Mouse (Mus musculus) limb, embryonic 12.5 days (tissue): Measurements from ENCODE around the gene Cep164. TPM values are rescaled to one million over a fixed set of nuclear protein-coding genes. Genes with fewer than 3 reads are reported as not detected.
"Not testable (repeated sequence)": the region's sequence is repeated elsewhere in the genome, so short reads cannot be mapped to it uniquely, and the experiment has no call there.

Experiments
- ATAC-seq: fragments of 200-750 bp; cut with Nextera tagmentation; 2 replicates; pipeline ENCODE4 v1.8.0; 2017; ENCODE audit warnings: low read depth, moderate TSS enrichment; ENCODE audit not compliant: insufficient number of reproducible peaks, insufficient read depth, low FRiP score, low TSS enrichment
- H3K27ac ChIP-seq: fragments of 300-500 bp; sonication (generic); 2 replicates; pipeline ENCODE4 v1.5.1; 2016; ENCODE audit warnings: mild to moderate bottlenecking, moderate library complexity
- H3K27me3 ChIP-seq: fragments of 300-500 bp; sonication (generic); 2 replicates; pipeline ENCODE4 v1.6.1; 2016; ENCODE audit warnings: mild to moderate bottlenecking, moderate library complexity
- H3K36me3 ChIP-seq: fragments of 300-500 bp; sonication (generic); 2 replicates; pipeline ENCODE4 v1.6.1; 2016; ENCODE audit warnings: mild to moderate bottlenecking, moderate library complexity
- H3K4me1 ChIP-seq: fragments of 300-500 bp; sonication (generic); replicated peaks from 2 replicates; pipeline ENCODE4 v1.6.1; 2016
- H3K4me2 ChIP-seq: fragments of 300-500 bp; sonication (generic); 2 replicates; pipeline ENCODE4 v1.6.1; 2016; ENCODE audit warnings: mild to moderate bottlenecking, moderate library complexity
- H3K4me3 ChIP-seq: fragments of 300-500 bp; sonication (generic); replicated peaks from 2 replicates; pipeline ENCODE4 v1.5.1; 2016; ENCODE audit warnings: mild to moderate bottlenecking
- H3K9ac ChIP-seq: fragments of 300-500 bp; sonication (generic); replicated peaks from 2 replicates; pipeline ENCODE4 v1.6.1; 2016; ENCODE audit warnings: mild to moderate bottlenecking, moderate library complexity
- H3K9me3 ChIP-seq: fragments of 300-500 bp; sonication (generic); 2 replicates; pipeline ENCODE4 v1.6.1; 2016; ENCODE audit warnings: mild to moderate bottlenecking, moderate library complexity
- WGBS: fragments of 180-500 bp; shearing (Covaris S2); methylation state at CpG from one replicate; pipeline ENCODE4 v1.1.7; 2016; 5-methylcytosine and 5-hydroxymethylcytosine counted together
- polyA plus RNA-seq: library from polyadenylated mRNA; unstranded; fragments of >200 nt; fragmentation: Nextera tagmentation; extraction: Ambion mirVana; gene quantifications from 2 replicates; pipeline ENCODE4 v1.2.1, GENCODE M21; 2016

Cep164 gene
- polyA plus RNA-seq, 1 experiment from 2014 or later: 23.6 TPM

GRCm38 (mm10) chr9:45787547-45787946, 40.9 kb downstream of the Cep164 start:
- no peaks in the 10 kb centered on the region for H3K4me1 ChIP-seq
- H3K27me3 ChIP-seq: no peaks in the 10 kb centered on the region
- 92% methylated on average over 6 of the region's 6 CpGs for WGBS
- no peaks in the 10 kb centered on the region for H3K9me3 ChIP-seq
- H3K27ac ChIP-seq: no peak overlapping the region
- no peak overlapping the region for H3K4me2 ChIP-seq
- ATAC-seq: no peak
- H3K36me3 ChIP-seq: peaks cover 52% of the 10 kb centered on the region
- H3K9ac ChIP-seq: no peak overlapping the region
- no peak overlapping the region for H3K4me3 ChIP-seq

DNA sequence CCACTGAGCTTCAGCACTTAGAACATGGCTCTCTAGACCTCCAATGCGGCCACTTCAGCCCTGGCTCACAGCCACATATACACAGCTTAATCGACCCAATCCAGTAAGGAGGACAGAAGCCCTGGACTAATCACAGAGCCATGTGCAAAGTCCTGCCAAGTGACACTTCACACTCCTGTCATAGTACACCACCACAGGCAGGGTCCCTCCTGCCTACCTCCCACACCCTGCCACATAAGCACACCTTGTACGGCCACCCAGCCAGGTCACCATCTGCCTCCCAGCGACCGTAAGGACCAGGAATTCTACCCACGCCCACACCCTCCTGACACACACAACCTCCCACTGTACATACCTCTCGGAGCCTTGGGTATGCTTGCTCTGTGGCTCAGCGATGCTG, 41.4 kb downstream of the Cep164 start:
- H3K4me3 ChIP-seq: no peak overlapping the region
- peaks cover 48% of the 10 kb centered on the region for H3K36me3 ChIP-seq
- H3K27me3 ChIP-seq: no peaks in the 10 kb centered on the region
- H3K9ac ChIP-seq: no peak overlapping the region
- H3K9me3 ChIP-seq: no peaks in the 10 kb centered on the region
- H3K4me2 ChIP-seq: no peak overlapping the region
- H3K27ac ChIP-seq: no peak overlapping the region
- ATAC-seq: no peak
- no peaks in the 10 kb centered on the region for H3K4me1 ChIP-seq
- WGBS: 89% methylated on average over 8 of the region's 8 CpGs

- no peak for ATAC-seq
- H3K36me3 ChIP-seq: peaks cover 41% of the 10 kb centered on the region
- no peak overlapping the region for H3K4me3 ChIP-seq
- no peaks in the 10 kb centered on the region for H3K27me3 ChIP-seq
- H3K9me3 ChIP-seq: no peaks in the 10 kb centered on the region
- H3K9ac ChIP-seq: no peak overlapping the region
- H3K4me2 ChIP-seq: no peak overlapping the region
- no peaks in the 10 kb centered on the region for H3K4me1 ChIP-seq
- 84% methylated on average over 12 of the region's 12 CpGs for WGBS
- 0 out of 2 replicates have a peak overlapping the region, but pooled peaks have one; percentile 37 for H3K27ac ChIP-seq
Measured at GRCm38 (mm10) chr9:45783249-45784069, 45.0 kb downstream of the Cep164 start.

- Histone ChIP-seq H3K4me3 (no peak overlapping the region), H3K4me2 (no peak overlapping the region), H3K36me3 (peaks cover 55% of the 10 kb centered on the region), H3K4me1 (no peaks in the 10 kb centered on the region), H3K9ac (no peak overlapping the region), H3K27me3 (no peaks in the 10 kb centered on the region), H3K9me3 (no peaks in the 10 kb centered on the region), H3K27ac (no peak overlapping the region)
- WGBS: 79% methylated on average over 6 of the region's 6 CpGs
- ATAC-seq: no peak
Measured at GRCm38 (mm10) chr9:45779201-45779600, 49.3 kb downstream of the Cep164 start.

DNA sequence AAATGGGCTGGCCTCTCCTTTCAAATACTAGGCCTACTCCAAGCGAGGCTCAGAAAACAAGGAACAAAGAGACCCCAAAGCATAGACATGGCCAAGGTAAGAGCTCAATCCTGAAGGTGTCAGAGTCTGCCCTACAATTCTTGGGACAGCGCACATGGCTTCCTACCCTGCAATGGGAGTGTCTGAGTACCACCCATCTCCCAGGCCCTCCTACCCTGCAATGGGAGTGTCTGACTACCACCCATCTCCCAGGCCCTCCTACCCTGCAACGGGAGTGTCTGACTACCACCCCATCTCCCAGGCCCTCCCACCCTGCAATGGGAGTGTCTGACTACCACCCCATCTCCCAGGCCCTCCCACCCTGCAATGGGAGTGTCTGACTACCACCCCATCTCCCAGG, 52.3 kb downstream of the Cep164 start:
- not testable (repeated sequence) for H3K4me1 ChIP-seq, H3K4me3 ChIP-seq, H3K27ac ChIP-seq, H3K9ac ChIP-seq, ATAC-seq, H3K4me2 ChIP-seq, H3K9me3 ChIP-seq, H3K27me3 ChIP-seq
- H3K36me3 ChIP-seq: peaks cover 82% of the 10 kb centered on the region
- 77% methylated on average over 3 of the region's 3 CpGs for WGBS

GRCm38 (mm10) chr9:45774088-45774487, 54.4 kb downstream of the Cep164 start:
- H3K27ac ChIP-seq: no peak overlapping the region
- H3K9ac ChIP-seq: no peak overlapping the region
- no peaks in the 10 kb centered on the region for H3K27me3 ChIP-seq
- H3K4me2 ChIP-seq: no peak overlapping the region
- no peaks in the 10 kb centered on the region for H3K9me3 ChIP-seq
- no peak overlapping the region for H3K4me3 ChIP-seq
- no peaks in the 10 kb centered on the region for H3K4me1 ChIP-seq
- 87% methylated on average over 6 of the region's 6 CpGs for WGBS
- no peak for ATAC-seq
- peaks cover 90% of the 10 kb centered on the region for H3K36me3 ChIP-seq

- Histone ChIP-seq H3K9me3 (no peaks in the 10 kb centered on the region), H3K27ac (no peak overlapping the region), H3K9ac (no peak overlapping the region), H3K36me3 (peaks cover 69% of the 10 kb centered on the region), H3K4me2 (no peak overlapping the region), H3K4me1 (no peaks in the 10 kb centered on the region), H3K27me3 (no peaks in the 10 kb centered on the region), H3K4me3 (no peak overlapping the region)
- 88% methylated on average over 5 of the region's 5 CpGs for WGBS
- no peak for ATAC-seq
Measured at GRCm38 (mm10) chr9:45769596-45769995, 58.9 kb downstream of the Cep164 start.

- peaks cover 57% of the 10 kb centered on the region for H3K36me3 ChIP-seq
- no peak for ATAC-seq
- H3K9ac ChIP-seq: no peak overlapping the region
Measured at GRCm38 (mm10) chr9:45768421-45768820, 60.1 kb downstream of the Cep164 start.

GRCm38 (mm10) chr9:45767155-45767554, 61.3 kb downstream of the Cep164 start:
- Histone ChIP-seq H3K4me3 (no peak overlapping the region), H3K9ac (no peak overlapping the region), H3K36me3 (peaks cover 48% of the 10 kb centered on the region), H3K9me3 (no peaks in the 10 kb centered on the region; the same call in 1 of the 2 replicates), H3K4me1 (no peaks in the 10 kb centered on the region), H3K27ac (0 out of 2 replicates have a peak overlapping the region, but pooled peaks have one; percentile 7), H3K4me2 (no peak overlapping the region), H3K27me3 (no peaks in the 10 kb centered on the region)
- WGBS: 91% methylated on average over 8 of the region's 8 CpGs
- no peak for ATAC-seq

More at GRCm38 (mm10) chr9:45768421-45768820, 60.1 kb downstream of the Cep164 start:
- H3K27me3 ChIP-seq: no peaks in the 10 kb centered on the region
- H3K4me2 ChIP-seq: no peak overlapping the region
- no peaks in the 10 kb centered on the region for H3K9me3 ChIP-seq
- no peaks in the 10 kb centered on the region for H3K4me1 ChIP-seq
- no peak overlapping the region for H3K4me3 ChIP-seq
- H3K27ac ChIP-seq: no peak overlapping the region
- 81% methylated on average over 18 of the region's 18 CpGs for WGBS

DNA sequence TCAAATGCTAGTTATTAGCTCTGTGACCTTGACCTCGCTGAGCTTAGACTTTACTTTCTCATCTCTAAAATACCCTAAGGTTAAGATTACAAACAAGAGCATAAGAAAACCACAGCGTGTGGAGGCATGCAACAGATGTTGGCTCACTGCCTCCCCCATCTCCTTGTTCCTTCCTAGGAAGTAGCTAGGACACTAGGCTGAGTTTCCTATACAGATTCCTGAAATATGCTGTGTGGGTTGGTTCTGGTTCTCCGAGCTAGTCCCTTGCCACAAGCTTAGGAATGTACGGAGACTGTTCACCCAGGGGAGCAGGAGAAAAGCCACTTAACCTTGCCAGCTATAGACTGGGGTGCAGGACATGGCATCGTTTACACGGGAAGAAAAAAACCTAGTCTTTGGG, 62.3 kb downstream of the Cep164 start:
- Histone ChIP-seq H3K4me2 (no peak overlapping the region), H3K36me3 (peaks cover 38% of the 10 kb centered on the region), H3K9ac (no peak overlapping the region), H3K27me3 (no peaks in the 10 kb centered on the region), H3K9me3 (no peaks in the 10 kb centered on the region; the same call in 1 of the 2 replicates), H3K27ac (no peak overlapping the region; the same call in 1 of the 2 replicates), H3K4me1 (no peaks in the 10 kb centered on the region), H3K4me3 (no peak overlapping the region)
- no peak for ATAC-seq
- 78% methylated on average over 6 of the region's 6 CpGs for WGBS

DNA sequence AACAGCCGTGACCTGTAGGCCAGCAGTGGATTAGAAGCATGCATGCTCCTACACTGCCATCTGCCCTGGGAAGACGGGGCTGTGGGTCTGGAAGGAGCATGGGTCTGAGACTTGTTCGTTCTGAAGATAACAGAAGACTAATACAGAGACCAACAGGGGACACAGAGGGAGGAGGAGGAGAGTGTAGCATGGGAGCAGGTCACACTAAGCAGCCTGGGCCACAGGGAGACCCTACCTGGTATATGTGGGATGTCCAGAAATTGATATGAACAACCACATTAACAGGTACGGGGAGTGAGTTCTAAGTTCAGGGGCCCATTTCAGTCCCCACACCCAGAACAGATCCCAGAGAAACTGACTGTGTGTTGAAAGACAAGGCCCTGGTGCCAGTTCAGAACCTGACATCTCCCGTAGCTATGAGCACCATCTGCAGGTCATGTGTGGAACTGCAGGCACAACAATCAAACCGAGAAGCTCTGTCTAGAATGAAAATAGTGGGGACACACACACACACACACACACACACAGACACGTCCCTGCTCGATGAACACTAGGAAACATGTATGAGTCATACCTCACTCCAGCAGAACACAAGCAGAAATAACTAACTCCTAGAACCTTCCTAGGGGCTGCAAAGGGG, 73.9 kb downstream of the Cep164 start:
- no peak overlapping the region for H3K4me3 ChIP-seq
- WGBS: 39% methylated on average over 8 of the region's 8 CpGs
- no peak overlapping the region for H3K9ac ChIP-seq
- no peak for ATAC-seq
- H3K9me3 ChIP-seq: no peaks in the 10 kb centered on the region
- no peak overlapping the region for H3K4me2 ChIP-seq
- no peak overlapping the region for H3K27ac ChIP-seq
- no peaks in the 10 kb centered on the region; the same call in 1 of the 2 replicates for H3K27me3 ChIP-seq
- H3K36me3 ChIP-seq: no peaks in the 10 kb centered on the region
- no peaks in the 10 kb centered on the region for H3K4me1 ChIP-seq
